Mouse (Mus musculus) adrenal gland, postnatal 10 days (tissue): Measurements from ENCODE around the gene Camk2n1. TPM values are rescaled to one million over a fixed set of nuclear protein-coding genes. Genes with fewer than 3 reads are reported as not detected.

Experiments used
- total RNA-seq, 2 experiments: library from RNA; stranded (reverse); gene quantifications; 2 replicates each; pipeline ENCODE4 v1.2.3; 2021

The Camk2n1 gene
- total RNA-seq, 2 experiments from 2014 or later, result 17.3 to 22.9 TPM

Other genes with a start within 250 kb of the Camk2n1 start
- gene Hp1bp3, start 238.0 kb upstream of the Camk2n1 start, total RNA-seq, result 100 to 1,000 TPM; 153 to 170 TPM
- 1 to 10 TPM; 1.2 to 1.6 TPM for gene Sh2d5, start 203.9 kb upstream of the Camk2n1 start, total RNA-seq
- 1 to 10 TPM; 3.1 to 3.5 TPM for gene Kif17, start 203.9 kb upstream of the Camk2n1 start, total RNA-seq
- 100 to 1,000 TPM; 118 to 129 TPM for gene Ddost, start 149.6 kb upstream of the Camk2n1 start, total RNA-seq
- 100 to 1,000 TPM; 171 to 188 TPM for gene Pink1, start 128.0 kb upstream of the Camk2n1 start, total RNA-seq
- gene Cda, start 86.3 kb upstream of the Camk2n1 start, total RNA-seq, result 10 to 100 TPM; 12.3 to 13.4 TPM
- gene Fam43b, start 57.8 kb upstream of the Camk2n1 start, total RNA-seq, result 1 to 10 TPM; 1.8 to 2.0 TPM
- 10 to 100 TPM; 54.7 to 56.9 TPM for gene Mul1, start 19.6 kb upstream of the Camk2n1 start, total RNA-seq
- under 1 TPM; 0.18 to 0.30 TPM for gene Vwa5b1, start 181.6 kb downstream of the Camk2n1 start, total RNA-seq